In the genomic region with DNA sequence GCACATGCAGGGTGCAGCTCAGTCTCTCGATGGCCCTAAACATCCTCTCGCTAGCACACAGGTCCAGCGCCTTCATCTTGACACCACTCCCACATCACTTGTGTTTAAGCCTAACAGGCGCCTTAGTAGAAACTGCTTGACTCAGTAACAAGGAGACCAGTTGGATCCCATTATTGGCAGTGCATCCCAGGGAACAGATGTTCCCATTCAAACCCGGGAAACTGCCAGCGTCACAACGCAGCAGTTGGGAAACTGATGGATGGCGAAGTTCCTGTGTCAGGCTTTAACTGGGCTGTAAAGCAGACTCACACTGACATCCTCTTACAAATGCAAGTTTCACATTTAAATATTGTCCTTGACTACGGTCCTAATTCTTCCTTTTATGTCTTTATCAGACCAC, we compare ENCODE assay signal across 8 mouse cellular contexts. TPM values are rescaled to one million over a fixed set of nuclear protein-coding genes. Genes with fewer than 3 reads are reported as not detected.
DNase-seq lines count a peak whose midpoint lies in the region; ATAC-seq lines count a peak whose summit lies in the region.

No protein-coding gene starts in this region.

- H3K9ac ChIP-seq in hindbrain, embryonic 15.5 days, result no peak overlapping the region
- H3K9ac ChIP-seq in lung, embryonic 15.5 days, result no peak overlapping the region

- H3K4me3 ChIP-seq in hindbrain, embryonic 15.5 days, result no peak overlapping the region
- H3K4me3 ChIP-seq in lung, embryonic 15.5 days, result no peak overlapping the region

- no peaks in the 10 kb centered on the region for H3K9me3 ChIP-seq in hindbrain, embryonic 15.5 days
- H3K9me3 ChIP-seq in lung, embryonic 15.5 days, result no peaks in the 10 kb centered on the region

- H3K27ac ChIP-seq in hindbrain, embryonic 15.5 days (replicated peaks), result peak overlapping the region; percentile 31
- H3K27ac ChIP-seq in lung, embryonic 15.5 days, result peak overlapping the region; percentile 49; the same call in 1 of the 2 replicates

- DNase-seq in frontal cortex, postnatal 36 days (ENCODE audit: low spot score in 2 of 2), result peak; percentile 58 to 74
- no peak for DNase-seq in frontal cortex, postnatal 10 days (ENCODE audit: low spot score in 2 of 2)
- DNase-seq in brain, adult 2 months (ENCODE audit: low read depth, low spot score), result peak; percentile 82
- DNase-seq in yolk sac, embryonic 10.5 days (ENCODE audit: low spot score), result no peak
- DNase-seq in ovary, postnatal 10 days (ENCODE audit: low spot score), result no peak
- no peak for DNase-seq in MN1 (ENCODE audit: low spot score)

- peaks cover 32% of the 10 kb centered on the region for H3K4me1 ChIP-seq in hindbrain, embryonic 15.5 days (replicated peaks)
- H3K4me1 ChIP-seq in lung, embryonic 15.5 days, result peaks cover 53% of the 10 kb centered on the region

- no peaks in the 10 kb centered on the region for H3K36me3 ChIP-seq in hindbrain, embryonic 15.5 days
- 0 out of 2 replicates have a peak, but pooled peaks cover 5% of the 10 kb centered on the region for H3K36me3 ChIP-seq in lung, embryonic 15.5 days

- WGBS in hindbrain, embryonic 15.5 days, result 36% methylated on average over 9 of the region's 9 CpGs
- WGBS in lung, embryonic 15.5 days, result 38% methylated on average over 9 of the region's 9 CpGs

- H3K4me2 ChIP-seq in hindbrain, embryonic 15.5 days, result no peak overlapping the region
- H3K4me2 ChIP-seq in lung, embryonic 15.5 days, result 0 out of 2 replicates have a peak overlapping the region, but pooled peaks have one; percentile 6

- H3K27me3 ChIP-seq in hindbrain, embryonic 15.5 days, result no peaks in the 10 kb centered on the region
- no peaks in the 10 kb centered on the region for H3K27me3 ChIP-seq in lung, embryonic 15.5 days

- ATAC-seq in hindbrain, embryonic 15.5 days (ENCODE audit: low FRiP score, low read depth), result no peak
- peak; percentile 66; the same call in 1 of the 2 replicates for ATAC-seq in lung, embryonic 15.5 days (ENCODE audit: borderline replicate concordance, extremely low read depth, low FRiP score, low TSS enrichment)

RNA-seq across cellular contexts. Expression of a gene that starts 10.0 kb away (rescaled TPM):
- polyA plus RNA-seq in hindbrain, embryonic 15.5 days (2015; fragmentation: Nextera tagmentation; extraction: Ambion mirVana), result 15.4 and 16.2 TPM in 2 replicates
- polyA plus RNA-seq in lung, embryonic 15.5 days (2015; fragmentation: Nextera tagmentation; extraction: Ambion mirVana), result 19.1 and 20.8 TPM in 2 replicates

RNA-seq across cellular contexts. Expression of a gene that starts 10.1 kb away (rescaled TPM):
- polyA plus RNA-seq in hindbrain, embryonic 15.5 days (2015; fragmentation: Nextera tagmentation; extraction: Ambion mirVana), result 10.8 and 11.4 TPM in 2 replicates
- 13.1 and 16.6 TPM in 2 replicates for polyA plus RNA-seq in lung, embryonic 15.5 days (2015; fragmentation: Nextera tagmentation; extraction: Ambion mirVana)

RNA-seq across cellular contexts. Expression of a gene that starts 25.0 kb away (rescaled TPM):
- 144 and 145 TPM in 2 replicates for polyA plus RNA-seq in hindbrain, embryonic 15.5 days (2015; fragmentation: Nextera tagmentation; extraction: Ambion mirVana)
- 118 and 192 TPM in 2 replicates for polyA plus RNA-seq in lung, embryonic 15.5 days (2015; fragmentation: Nextera tagmentation; extraction: Ambion mirVana)

Comparison
In these comparisons a context has a peak if more than half of its experiments do, and no peak if none do; other contexts are left out.
1. DNase-seq: peak in frontal cortex, postnatal 36 days (2 of 2) and brain, adult 2 months (single experiment); none in frontal cortex, postnatal 10 days (0 of 2), yolk sac, embryonic 10.5 days (single experiment), ovary, postnatal 10 days (single experiment) and MN1 (single experiment).